Mouse (Mus musculus) heart, postnatal 36 days (tissue): ENCODE data around the gene Cbx5. TPM values are rescaled to one million over a fixed set of nuclear protein-coding genes. Genes with fewer than 3 reads are reported as not detected.
"Not testable (repeated sequence)": the region's sequence is repeated elsewhere in the genome, so short reads cannot be mapped to it uniquely, and the experiment has no call there.

Source experiments
- DNase-seq, 2 experiments: peaks; one replicate each; pipeline ENCODE4 v3.0.0; 2021 to 2022
- intact Hi-C: fragments of 180-260 bp; cut with DNase I; formaldehyde crosslinking; loops from one replicate; pipeline ENCODE4 v1.15.1; 2025
- total RNA-seq, 2 experiments: library from RNA; stranded (reverse); gene quantifications; 2 replicates each; pipeline ENCODE4 v1.2.3; 2021

Gene Cbx5
- 10 to 100 TPM; 54.2 to 58.7 TPM for total RNA-seq

DNA sequence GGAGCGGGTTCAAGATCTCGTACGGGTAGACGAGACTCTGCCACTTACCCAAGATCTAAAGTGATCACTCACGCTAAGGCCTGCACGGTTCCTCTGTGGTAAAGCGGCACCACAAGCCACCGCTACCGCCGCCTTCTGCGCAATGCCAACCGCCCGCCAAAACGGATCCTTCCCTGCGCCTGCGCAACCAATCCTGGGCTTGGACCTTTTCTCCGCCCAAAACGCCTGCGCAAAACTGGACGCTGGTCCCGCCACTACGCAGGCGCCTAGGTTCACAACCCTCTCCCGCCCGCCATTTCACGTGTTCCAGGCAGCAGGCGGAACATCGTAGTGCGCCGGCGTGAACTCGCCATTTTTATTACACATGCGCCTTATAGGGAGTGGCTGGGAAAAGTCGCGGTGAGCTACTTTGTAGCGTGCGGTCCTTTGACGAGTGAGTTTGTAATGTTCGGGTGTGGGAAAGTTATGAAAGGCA, at the start of gene Cbx5:
Gene Cbx5, minus strand, starts transcription at position 132 of the 475 bp plus-strand sequence.
- peak; percentile 97 for DNase-seq
- intact Hi-C loops: loop anchor here (2.0 kb wide), 3 partner anchors 25 to 65 kb away; partner anchors contain the start of gene Copz1

- intact Hi-C loops: loop anchor here (2.0 kb wide), 1 partner anchor 21 kb away; no protein-coding TSS in a partner anchor
- peak; percentile 58 to 59 for DNase-seq
These were observed 46.3 kb upstream of the Cbx5 start for GRCm38 (mm10) chr15:103285778-103286417.

- intact Hi-C loops: loop anchor here (2.0 to 5.0 kb wide), 3 partner anchors 22 to 102 kb away; no protein-coding TSS in a partner anchor
These were observed 45.0 kb upstream of the Cbx5 start for GRCm38 (mm10) chr15:103284647-103285046.

DNA sequence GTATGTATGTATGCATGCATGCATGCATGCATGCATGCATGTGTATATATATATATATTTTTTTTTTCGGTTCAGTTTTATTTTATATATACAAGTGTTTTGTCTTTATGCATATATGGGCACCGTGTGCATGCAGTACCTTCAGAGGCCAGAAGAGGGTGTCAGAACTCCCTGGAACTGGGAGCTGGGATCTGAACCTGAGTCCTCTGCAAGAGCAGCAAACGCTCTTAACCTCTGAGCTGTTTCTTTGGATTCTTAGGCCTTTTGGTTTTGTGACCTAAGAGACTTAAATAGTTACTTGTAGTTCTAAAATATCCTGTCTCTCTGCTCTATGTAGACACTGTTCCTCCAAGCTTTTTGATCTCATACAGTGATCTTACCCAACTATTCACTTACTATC, 44.5 kb upstream of the Cbx5 start:
- DNase-seq: peak; percentile 31 to 53
- intact Hi-C loops: loop anchor here (2.0 to 5.0 kb wide), 3 partner anchors 23 to 102 kb away; no protein-coding TSS in a partner anchor

More at GRCm38 (mm10) chr15:103284647-103285046, 45.0 kb upstream of the Cbx5 start:
- no peak for DNase-seq

- intact Hi-C loops: loop anchor here (5.0 kb wide), 2 partner anchors 34 to 99 kb away; no protein-coding TSS in a partner anchor
- DNase-seq: no peak
These were observed 42.0 kb upstream of the Cbx5 start for GRCm38 (mm10) chr15:103281465-103282205.

- intact Hi-C loops: loop anchor here (5.0 kb wide), 2 partner anchors 34 to 99 kb away; no protein-coding TSS in a partner anchor
- no peak for DNase-seq
These were observed 41.3 kb upstream of the Cbx5 start for GRCm38 (mm10) chr15:103280817-103281464.

DNA sequence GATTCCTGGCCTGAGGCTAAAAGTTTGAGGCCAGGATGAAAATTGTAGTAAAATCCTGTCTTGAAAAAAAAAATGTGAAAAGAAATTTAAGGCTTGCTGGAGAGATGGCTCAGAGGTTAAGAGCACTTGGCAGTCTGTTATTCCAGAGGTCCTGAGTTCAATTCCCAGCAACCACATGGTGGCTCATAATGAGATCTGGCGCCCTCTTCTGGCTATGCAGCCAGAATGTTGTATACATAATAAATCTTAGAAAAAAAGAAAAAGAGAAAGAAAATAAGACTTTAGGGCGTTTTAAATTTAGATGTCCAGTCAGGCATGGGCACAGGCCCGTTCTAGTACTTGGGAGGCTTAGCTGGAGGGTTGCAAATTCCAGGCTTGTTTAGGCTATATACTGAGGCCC, 40.1 kb upstream of the Cbx5 start:
- intact Hi-C loops: loop anchor here (5.0 kb wide), 2 partner anchors 32 to 97 kb away; no protein-coding TSS in a partner anchor

GRCm38 (mm10) chr15:103277949-103278348, 38.3 kb upstream of the Cbx5 start:
- DNase-seq: no peak
- intact Hi-C loops: no loop called here

More for the DNA sequence above, 40.1 kb upstream of the Cbx5 start:
- peak in 1 of 2 experiments; percentile 34 for DNase-seq

DNA sequence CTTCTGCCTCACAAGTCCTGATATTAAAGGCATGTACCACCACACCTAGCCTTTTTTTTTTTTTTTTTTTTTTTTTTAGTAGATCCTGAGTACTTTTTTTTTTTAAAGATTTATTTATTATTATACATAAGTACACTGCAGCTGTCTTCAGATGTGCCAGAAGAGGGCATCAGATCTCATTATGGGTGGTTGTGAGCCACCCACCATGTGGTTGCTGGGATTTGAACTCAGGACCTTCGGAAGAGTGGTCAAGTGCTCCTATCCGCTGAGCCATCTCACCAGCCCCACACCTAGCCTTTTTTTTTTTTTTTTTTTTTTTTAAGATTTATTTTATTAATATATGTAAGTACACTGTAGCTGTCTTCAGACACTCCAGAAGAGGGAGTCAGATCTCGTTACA, 36.3 kb upstream of the Cbx5 start:
- DNase-seq, intact Hi-C loops: not testable (repeated sequence)

- peak; percentile 89 to 93 for DNase-seq
- intact Hi-C loops: loop anchor here (2.0 kb wide), 1 partner anchor 34 kb away; the partner anchor contains the start of gene Cbx5
These were observed 33.0 kb upstream of the Cbx5 start, which contains the start of gene Copz1 for GRCm38 (mm10) chr15:103272419-103273279. Gene Copz1, plus strand, starts transcription at chr15:103272714.

DNA sequence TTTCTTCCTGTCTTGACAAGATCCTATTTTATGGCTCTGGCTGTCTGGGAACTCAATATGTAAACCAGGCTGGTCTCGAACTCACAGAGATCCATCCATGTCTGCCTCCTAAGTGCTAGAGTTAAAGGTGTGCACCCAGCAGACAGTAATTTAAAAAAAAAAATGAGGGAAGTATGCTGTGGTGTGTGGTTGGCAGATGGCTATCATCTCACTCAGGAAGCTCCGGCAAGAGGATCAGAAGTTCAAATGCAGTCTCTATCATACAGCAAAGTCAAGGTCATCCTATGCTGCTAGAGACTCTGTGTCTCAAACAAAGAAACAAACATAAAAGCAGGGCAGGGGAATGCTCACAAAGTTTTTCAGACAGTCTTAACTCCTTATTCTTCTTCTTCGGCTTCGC, 29.3 kb upstream of the Cbx5 start:
- intact Hi-C loops: no loop called here
- DNase-seq: no peak

- intact Hi-C loops: no loop called here
These were observed 25.2 kb upstream of the Cbx5 start for GRCm38 (mm10) chr15:103264794-103265193.

DNA sequence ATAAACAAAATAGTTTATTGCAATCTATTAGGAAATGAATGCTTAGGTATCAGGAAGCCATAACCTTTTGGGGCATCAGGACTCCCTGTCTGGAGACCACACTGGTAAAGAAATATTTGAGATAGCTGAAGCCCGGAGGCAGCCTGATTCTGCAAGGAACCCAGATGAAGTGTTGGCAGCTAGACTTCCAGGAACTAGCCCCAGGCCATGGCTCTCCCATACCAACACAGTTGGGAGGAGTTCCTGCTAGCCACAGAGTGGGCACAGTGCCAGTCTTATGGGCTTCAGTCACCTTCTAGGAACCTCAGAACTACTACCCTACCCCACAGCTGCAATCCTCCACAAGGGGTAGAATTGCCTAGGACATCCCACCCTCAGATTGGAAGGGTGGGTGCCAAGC, 20.4 kb upstream of the Cbx5 start:
- DNase-seq: no peak
- intact Hi-C loops: no loop called here

More at GRCm38 (mm10) chr15:103264794-103265193, 25.2 kb upstream of the Cbx5 start:
- no peak for DNase-seq

DNA sequence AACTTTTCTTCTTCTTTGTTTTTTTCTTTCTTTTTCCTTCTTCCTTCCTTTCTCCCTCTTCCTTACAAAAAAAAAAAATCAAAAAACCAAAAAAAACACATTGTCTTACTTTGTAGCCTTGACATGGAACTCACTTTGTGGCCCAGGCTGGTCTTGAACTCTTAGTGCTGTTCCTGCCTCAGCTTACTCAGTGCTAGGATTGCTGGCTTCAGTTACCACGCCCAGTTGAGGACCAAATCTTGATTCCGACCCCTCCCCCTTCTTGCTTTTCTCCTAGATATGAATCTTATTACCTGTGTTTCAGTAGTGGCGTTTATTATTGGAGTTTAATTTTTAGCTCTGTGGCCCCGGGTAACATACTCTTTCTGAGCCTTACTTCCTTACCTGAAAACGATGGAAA, 19.5 kb upstream of the Cbx5 start:
- DNase-seq: no peak
- intact Hi-C loops: no loop called here

DNA sequence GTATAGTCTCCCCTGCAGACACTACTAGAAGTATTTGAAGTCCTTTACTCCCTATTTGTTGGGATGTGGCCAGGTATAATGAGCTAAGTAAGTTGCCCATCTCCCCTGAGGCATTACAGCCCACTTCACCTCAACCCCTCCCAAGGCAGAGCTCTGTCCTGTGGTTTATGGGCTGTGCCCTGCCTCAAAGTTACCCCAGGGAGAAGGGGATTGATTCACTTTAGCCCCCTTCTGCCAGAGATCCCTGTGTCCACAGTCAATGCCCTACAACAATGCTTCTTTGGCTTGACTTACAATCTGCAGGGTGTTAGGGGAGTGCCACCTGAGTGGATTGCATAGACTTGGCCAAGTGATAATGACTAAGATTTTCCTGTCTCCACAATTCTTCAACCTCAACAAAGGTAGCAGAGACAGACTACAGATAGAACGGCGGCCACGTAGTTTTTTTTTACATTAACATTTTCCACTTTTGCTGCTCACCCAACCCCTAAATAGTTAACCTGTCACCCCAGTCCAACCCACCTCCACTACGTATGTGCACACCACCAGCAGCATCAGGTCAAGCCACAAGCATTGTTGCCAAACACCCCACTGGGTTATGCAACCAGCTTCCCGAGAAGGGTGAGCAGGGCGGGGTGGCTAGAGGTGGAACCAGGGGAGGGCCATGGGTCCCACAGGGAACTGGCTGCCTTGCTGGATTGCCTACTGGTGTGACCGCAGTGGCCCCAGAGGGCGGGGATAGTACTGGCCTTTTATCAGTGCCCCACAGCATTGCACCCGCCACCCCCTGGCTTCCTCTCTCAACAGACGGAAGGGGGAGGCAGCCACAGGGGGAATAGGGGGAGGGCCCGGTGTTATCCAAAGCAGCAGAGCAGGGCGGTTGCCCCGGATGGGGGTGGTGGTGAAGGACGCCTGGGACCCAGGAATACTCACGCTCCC, 18.4 kb upstream of the Cbx5 start, which contains the start of gene Nfe2:
Gene Nfe2, minus strand, starts transcription at position 614 of the 939 bp plus-strand sequence.
- peak; percentile 66 to 75 for DNase-seq
- intact Hi-C loops: no loop called here

DNA sequence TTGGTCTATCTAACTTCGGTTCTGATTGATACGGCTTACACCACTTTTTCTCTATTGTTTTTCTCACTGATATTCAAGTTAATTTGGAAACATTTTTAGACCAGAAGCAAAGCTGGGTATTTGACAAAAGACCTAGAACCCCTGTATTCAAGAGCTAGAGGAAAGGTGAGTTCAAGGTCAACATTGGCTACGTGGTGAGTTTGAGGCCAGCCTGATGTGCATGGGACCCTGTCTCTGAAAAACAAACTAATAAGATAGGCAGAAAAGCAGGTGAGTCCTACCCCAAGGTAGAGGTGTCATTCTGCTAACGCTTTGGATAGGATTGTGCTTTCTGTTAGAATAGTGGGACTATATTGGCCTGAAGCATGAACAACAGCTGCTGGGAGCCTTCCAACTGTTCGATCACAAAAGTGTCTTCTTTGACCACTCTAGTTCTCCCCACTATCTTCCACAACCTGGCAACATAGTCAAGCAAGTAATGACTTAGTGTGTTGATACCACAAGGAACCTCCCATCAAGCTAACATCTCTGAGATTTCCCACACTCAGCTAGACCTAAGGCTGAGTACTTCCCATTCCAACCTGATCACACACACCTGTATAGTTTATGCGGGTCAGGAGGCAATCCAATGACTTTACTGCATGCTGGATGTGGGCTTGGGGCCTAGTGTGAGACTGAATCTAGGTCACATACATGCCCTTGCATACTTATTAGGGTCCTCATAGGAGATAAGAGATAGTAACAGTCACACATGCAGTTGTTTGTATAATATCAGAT, 16.8 kb upstream of the Cbx5 start:
- intact Hi-C loops: no loop called here
- no peak for DNase-seq

- peak; percentile 26 to 36 for DNase-seq
- intact Hi-C loops: no loop called here
These were observed 15.6 kb upstream of the Cbx5 start for GRCm38 (mm10) chr15:103255169-103255568.

DNA sequence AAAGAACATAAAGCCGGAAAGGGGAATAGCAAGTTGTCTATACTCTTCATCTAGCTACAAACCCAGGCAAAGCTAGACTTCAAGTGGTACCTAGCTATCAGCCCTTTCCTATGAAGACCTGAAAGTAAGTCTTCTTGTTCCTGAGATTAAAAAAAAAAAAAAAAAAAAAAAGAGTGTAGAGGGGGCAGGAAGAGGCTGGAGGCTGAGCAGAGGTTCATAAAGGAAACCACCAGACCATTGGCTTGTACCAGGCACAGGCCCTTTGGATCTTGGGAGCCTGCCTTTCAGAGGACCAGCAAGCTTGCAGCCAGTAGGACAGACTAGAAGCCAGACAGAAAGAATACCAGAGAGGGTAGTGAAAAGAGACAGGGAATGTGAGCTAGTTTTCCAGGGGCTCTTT, 13.7 kb upstream of the Cbx5 start:
- intact Hi-C loops: no loop called here

More for the DNA sequence above, 13.7 kb upstream of the Cbx5 start:
- no peak for DNase-seq
